Mouse (Mus musculus): ENCODE measurements around the gene Ubap2l.

The Ubap2l gene

DNA sequence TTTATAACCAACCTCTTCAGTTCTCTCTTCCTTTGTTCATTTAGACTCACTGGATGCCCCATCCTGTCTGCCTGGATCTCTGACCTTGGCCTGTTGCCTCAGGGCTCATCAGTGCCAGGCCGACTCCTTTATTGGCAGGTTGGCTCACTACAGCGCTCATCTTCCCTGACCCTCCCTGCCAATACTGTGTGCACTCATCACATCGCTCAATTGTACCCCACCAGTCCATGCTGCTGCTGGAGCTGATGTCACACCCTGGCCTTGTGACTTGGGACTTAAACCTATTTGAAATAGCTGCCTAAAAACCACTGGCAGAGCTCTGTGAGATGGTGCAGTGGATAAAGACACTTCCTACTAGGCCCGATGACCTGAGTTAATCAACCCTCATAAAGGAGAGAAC lies 15.4 kb upstream of the Ubap2l start:
- DNase-seq (ENCODE audit: low spot score in 2 of 2) = no peak

DNA sequence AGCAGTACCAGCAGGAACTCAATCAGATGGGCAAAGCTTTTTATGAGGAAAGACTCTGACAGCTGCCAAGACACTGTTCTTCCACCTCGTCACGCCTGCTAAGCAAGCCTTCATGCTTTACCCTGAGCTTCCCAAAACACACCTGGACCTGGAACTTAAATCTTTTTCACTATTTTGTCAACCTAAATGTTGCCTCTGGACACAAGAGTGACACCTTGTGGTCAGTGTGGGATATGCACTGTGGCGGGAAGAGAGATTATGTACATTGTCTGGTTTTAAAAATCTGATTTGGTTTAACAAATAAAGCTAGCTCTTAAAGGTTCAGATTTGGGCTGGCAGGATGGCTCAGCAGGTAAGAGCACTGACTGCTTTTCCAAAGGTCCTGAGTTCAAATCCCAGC lies 13.1 kb upstream of the Ubap2l start:
- DNase-seq (ENCODE audit: low spot score in 2 of 2) = no peak

GRCm38 (mm10) chr3:90064383-90064782 lies 12.0 kb upstream of the Ubap2l start:
- no peak for DNase-seq (ENCODE audit: low spot score in 2 of 2)

GRCm38 (mm10) chr3:90062539-90062938 lies 10.1 kb upstream of the Ubap2l start:
- no peak for DNase-seq (ENCODE audit: low spot score in 2 of 2)

DNA sequence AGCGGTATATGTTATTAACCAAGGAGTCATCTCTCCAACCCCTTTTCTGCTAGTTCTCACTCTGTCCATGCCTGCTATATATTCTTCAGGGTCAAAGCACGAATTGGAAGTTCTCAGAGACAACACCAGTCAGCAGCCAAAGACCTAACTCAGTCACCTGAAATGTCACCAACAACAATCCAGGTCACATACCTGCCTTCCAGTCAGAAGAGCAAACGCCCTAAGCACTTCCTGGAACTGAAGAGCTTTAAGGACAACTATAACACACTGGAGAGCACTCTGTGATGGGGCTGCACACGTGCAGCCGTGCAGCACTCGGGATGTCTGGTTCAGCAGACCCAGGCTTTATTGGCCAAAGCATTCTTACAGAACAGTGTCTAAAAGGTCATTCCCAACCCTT lies 9.1 kb upstream of the Ubap2l start:
- DNase-seq (ENCODE audit: low spot score in 2 of 2) = no peak

DNA sequence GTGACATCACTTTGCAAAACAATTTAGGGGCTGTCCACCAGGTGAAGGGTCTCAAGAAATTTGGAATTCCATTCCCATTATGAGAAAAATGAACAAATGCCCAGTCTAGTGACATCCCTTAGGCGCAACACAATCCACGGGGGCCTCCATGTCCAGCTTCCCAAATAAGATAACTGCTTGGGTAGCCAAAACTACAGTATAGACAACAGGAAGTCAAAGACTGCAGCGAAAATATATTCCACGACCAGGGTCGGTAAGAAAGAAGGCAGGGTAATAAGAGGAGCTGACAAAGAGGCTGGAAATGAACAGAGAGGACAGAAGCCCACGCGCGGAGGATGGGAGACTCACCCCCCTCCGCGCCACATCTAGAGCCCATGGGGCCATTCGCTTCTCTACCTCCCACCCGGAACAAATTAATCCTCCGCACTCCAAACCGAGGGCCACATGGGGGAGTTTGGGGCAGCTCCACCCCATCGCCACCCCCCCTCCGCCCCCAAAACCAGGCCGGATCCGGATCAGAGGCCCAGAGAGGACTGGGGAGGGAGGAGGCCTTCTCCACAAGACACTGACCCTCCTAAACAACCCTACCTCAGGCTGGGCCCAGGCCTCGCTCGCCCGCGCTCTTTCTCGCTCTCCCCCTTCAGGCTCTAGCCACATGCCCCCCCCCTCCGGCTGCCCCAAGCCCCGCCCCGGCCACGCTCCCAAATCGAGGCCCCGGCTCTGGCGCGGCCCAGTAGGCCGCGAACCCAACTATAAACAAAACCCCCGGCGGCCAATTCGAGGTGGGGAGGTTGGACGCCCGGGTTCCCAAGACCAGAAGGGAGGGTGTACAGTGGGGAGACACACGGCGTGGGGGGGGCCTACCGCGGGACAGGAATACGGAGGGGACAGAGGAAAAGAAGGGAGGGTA lies 732 bp downstream of the Ubap2l start, which contains the start of gene 4933434E20Rik:
Gene 4933434E20Rik (plus strand): TSS at position 196 of the 910 bp plus-strand sequence.
- peak; percentile 39 to 45 for DNase-seq (ENCODE audit: low spot score in 2 of 2)

DNA sequence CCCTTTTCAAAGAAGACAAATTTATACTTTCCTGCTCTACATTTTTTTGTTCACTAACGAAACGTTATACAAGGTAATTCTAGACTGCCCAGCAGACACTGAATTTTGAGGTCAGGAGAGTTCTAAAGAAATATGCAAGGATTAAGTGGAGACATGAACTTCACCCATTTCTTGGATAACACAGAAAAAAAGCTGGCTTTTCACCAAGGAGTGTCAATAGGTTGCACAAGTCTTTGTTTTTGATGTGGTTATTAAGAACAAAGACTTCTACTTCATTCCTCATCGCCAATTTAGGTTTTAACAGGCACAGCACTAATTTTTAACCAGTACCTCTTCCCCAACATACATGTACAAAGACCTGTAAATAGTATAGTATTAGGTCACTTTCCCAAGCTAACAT lies 2.7 kb downstream of the Ubap2l start:
- no peak for DNase-seq (ENCODE audit: low spot score in 2 of 2)

- no peak for DNase-seq (ENCODE audit: low spot score in 2 of 2)
Observed at GRCm38 (mm10) chr3:90036263-90036662, 16.2 kb downstream of the Ubap2l start.

DNA sequence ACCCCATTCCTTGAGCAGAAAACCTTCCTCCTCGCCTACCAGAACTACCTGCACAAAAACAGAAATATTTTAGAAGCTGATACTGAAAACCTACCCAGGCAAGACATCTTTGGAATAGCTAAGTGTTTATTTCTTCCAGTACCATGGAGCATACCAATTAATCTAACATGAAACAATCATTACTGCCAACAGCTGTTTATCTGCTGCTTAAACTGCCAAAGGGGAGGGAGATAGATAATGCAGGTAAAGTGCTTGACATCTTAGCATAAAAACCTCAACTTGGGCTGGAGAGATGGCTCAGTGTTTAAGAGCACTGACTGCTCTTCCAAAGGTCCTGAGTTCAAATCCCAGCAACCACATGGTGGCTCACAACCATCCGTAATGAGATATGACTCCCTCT lies 17.8 kb downstream of the Ubap2l start:
- DNase-seq (ENCODE audit: low spot score in 2 of 2) = no peak

DNA sequence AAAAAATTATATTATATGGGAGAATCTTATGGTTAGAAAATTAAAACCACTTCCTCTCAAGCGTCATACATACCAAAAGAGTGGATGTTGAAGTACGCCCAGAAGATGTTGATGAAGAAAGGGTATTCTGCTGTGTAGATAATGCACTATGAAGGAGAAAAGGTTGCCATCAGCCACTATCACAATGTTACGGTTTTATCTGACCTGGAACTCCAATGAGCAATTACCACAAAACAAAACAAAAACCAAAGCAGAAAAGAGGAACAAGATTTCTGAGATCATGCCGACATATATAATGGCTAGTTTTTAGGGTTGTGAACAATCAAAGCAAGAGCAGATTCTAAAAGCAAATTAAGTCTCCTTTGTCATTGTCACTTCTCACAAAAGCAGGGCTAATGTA lies 35.8 kb downstream of the Ubap2l start:
- DNase-seq (ENCODE audit: low spot score in 2 of 2) = no peak

DNA sequence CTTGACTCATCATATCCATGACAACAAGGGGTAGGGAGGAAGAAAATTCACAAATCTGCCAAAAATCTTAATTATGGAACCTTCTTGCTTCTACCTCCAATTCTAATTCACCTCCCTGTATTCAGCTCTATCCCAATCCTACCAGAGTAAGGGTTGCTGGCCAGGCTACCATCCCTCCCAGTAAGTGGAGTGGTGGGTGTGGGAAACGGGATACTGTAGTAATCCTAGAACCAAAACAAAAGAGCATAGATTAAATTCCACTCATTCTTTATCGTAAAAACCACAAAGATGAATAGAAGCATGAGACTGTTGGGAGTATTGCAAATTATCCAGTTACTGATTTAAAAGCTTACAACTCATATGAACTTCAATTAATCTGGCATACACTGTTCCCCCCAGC lies 42.1 kb downstream of the Ubap2l start:
- no peak for DNase-seq (ENCODE audit: low spot score in 2 of 2)

DNA sequence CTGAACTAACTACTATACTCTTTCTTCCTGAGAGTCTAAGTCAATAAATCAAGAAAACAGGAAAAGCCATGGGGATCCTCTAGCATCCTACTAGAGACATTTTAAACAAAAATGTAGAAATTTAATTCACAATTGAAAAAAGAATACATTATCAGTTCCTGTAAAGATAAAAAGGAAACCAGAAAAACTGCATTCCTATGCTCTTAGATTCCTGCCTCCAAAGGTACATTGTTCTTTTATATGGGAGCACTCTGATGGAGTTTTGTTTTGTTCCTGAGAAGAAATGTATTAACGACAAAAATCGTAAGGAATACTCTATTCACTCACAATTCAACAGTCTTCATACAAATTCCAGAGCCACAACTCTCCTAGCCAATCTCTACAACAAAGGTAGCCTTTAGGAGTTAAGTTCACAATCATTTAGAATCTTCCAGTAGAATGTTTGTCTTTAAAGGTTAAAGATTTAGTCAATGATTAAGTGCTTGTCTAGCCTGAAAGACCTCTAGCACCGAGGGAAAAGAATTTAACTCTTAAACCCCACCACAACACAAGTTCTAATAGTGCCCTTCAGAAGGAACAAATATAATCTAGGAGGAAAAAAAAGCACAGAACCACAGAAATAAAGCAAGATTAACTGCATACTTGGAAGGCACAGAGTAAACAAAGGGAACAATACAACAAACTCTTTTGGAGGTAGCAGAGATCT lies 48.2 kb downstream of the Ubap2l start:
- DNase-seq (ENCODE audit: low spot score in 2 of 2) = no peak

GRCm38 (mm10) chr3:89999830-90000229 lies 52.6 kb downstream of the Ubap2l start:
- no peak for DNase-seq (ENCODE audit: low spot score in 2 of 2)

- DNase-seq (ENCODE audit: low spot score in 2 of 2) = no peak
Observed at GRCm38 (mm10) chr3:89999090-89999489, 53.3 kb downstream of the Ubap2l start.

DNA sequence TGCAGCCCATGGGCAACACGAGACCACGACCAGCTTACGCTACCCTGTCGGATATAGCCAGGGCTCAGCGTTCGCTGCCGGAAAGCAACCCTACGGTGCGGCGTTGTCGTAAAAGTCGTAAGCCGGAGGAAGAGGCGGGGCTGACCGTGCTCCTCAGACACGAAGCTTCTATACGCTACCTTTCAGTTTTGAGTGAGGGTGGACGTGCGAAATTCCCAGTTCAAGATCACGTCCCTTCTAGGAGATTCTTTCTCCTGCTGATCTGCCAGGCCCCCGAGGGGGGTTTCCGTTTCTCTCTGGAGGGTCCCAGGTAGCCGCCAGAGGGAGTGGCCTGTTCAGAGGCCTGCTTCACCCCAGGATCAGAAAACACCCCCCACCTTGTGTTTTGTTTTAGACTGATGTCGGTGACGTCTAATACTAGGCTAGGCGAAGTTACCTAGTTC lies 53.8 kb downstream of the Ubap2l start, which contains the start of gene Hax1:
Gene Hax1 (minus strand): TSS at position 169 of the 443 bp plus-strand sequence.
- peak; percentile 91 to 92 for DNase-seq (ENCODE audit: low spot score in 2 of 2)

- peak in 1 of 2 experiments; percentile 7 for DNase-seq (ENCODE audit: low spot score in 2 of 2)
Observed at GRCm38 (mm10) chr3:89997791-89998495, 54.5 kb downstream of the Ubap2l start.

GRCm38 (mm10) chr3:89994807-89995515 lies 57.5 kb downstream of the Ubap2l start:
- no peak for DNase-seq (ENCODE audit: low spot score in 2 of 2)

- DNase-seq (ENCODE audit: low spot score in 2 of 2) = no peak
Observed at GRCm38 (mm10) chr3:89987822-89988221, 64.6 kb downstream of the Ubap2l start.

DNA sequence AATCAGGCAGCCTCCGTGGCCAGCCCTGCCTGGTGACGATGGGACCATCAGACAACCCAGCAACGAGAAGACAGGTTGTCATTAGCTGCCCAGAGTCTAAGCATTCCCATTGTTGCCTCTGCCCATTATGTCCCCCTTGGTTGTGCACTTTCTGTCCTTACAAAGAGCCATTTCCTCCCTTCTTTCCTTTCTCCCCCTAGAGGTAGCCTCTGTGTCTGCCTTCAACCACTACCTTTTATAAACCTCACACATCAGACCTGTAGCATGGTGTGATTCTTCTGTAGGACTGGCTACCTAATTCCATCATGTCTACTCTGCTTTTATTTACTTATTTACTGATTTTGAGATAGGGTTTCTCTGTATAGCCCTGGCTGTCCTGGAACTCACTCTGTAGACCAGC lies 65.2 kb downstream of the Ubap2l start:
- no peak for DNase-seq (ENCODE audit: low spot score in 2 of 2)

DNA sequence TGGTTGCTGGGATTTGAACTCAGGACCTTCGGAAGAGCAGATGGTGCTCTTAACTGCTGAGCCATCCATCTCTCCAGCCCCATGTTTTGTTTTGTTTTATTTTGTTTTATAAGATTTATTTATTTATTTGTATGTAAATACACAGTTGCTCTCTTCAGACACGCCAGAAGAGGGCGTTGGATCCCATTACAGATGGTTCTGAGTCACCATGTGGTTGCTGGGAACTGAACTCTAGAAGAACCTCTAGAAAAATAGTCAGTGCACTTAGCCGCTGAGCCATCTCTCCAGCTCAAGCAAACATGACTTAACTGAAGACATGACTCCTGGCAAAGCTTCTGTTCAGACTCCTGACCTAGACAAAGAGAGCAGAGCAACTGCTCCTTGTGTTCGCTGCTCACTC lies 70.0 kb downstream of the Ubap2l start:
- DNase-seq (ENCODE audit: low spot score in 2 of 2) = no peak

- DNase-seq (ENCODE audit: low spot score in 2 of 2) = no peak
Observed at GRCm38 (mm10) chr3:89976859-89977258, 75.6 kb downstream of the Ubap2l start.

Data from right cerebral cortex, postnatal 36 days (tissue).